Mouse (Mus musculus): ENCODE data around the gene Cyb5b. TPM values are rescaled to one million over a fixed set of nuclear protein-coding genes. Genes with fewer than 3 reads are reported as not detected.
"Not testable (repeated sequence)": the region's sequence is repeated elsewhere in the genome, so short reads cannot be mapped to it uniquely, and the experiment has no call there.

Gene Cyb5b
- polyA plus RNA-seq (2016; fragmentation: Nextera tagmentation; extraction: Ambion mirVana), result 138 and 149 TPM in 2 replicates

DNA sequence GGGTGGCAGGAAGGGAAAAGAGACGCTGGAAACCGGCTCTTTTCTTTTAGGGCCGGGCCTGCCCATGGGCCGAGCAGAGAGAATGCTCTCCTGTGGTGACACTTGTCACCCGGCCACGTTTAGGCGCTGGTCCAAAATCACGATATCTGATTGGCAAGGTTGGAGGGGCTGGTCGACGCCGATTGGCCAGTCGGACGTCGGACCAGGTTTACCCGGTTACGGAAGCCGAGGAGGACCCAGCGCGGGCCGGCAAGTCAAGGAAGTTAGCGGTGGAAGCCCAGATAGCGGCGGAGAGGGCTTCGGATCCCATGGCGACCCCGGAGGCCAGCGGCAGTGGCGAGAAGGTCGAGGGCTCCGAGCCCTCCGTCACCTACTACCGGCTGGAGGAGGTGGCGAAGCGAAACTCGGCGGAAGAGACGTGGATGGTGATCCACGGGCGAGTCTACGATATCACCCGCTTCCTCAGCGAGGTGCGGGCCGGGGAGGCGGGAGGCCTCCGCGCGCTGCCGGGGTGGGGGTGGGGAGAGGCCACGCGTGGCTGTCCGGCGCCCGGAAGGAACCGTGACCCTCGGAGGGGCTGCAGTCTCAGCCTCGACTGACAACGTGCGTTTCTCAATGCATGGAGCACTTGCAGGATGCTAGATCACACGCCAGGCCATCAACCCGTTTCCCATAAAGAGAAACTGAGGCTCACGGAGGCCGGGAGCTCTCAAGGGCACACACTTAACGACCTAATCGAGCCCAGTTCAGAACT is at the start of gene Cyb5b:
Gene Cyb5b, plus strand, starts transcription at position 237 of the 754 bp plus-strand sequence.
- Histone ChIP-seq H3K4me1 (peaks cover 14% of the 10 kb centered on the region), H3K4me3 (peak within 1 kb of the TSS; percentile 76), H3K9me3 (no peaks in the 10 kb centered on the region; the same call in 1 of the 2 replicates), H3K27me3 (replicated peaks; ENCODE audit: low read depth, poor library complexity, severe bottlenecking) (no peaks in the 10 kb centered on the region), H3K36me3 (replicated peaks) (peaks cover 41% of the 10 kb centered on the region), H3K27ac (replicated peaks) (peak within 1 kb of the TSS; percentile 91)
- DNase-seq (ENCODE audit: low spot score), result peak; percentile 96
- 1% methylated on average over 65 of the region's 65 CpGs for WGBS

- H3K9me3 ChIP-seq, result no peaks in the 10 kb centered on the region
- H3K36me3 ChIP-seq (replicated peaks), result no peaks in the 10 kb centered on the region
- H3K27ac ChIP-seq (replicated peaks), result no peak overlapping the region
- 13% methylated on average over 4 of the region's 4 CpGs for WGBS
- H3K4me3 ChIP-seq, result no peak overlapping the region
- peak; percentile 83 for DNase-seq (ENCODE audit: low spot score)
- H3K4me1 ChIP-seq, result peaks cover 9% of the 10 kb centered on the region
- no peaks in the 10 kb centered on the region for H3K27me3 ChIP-seq (replicated peaks; ENCODE audit: low read depth, poor library complexity, severe bottlenecking)
Observed at GRCm38 (mm10) chr8:107104547-107104946, 45.9 kb upstream of the Cyb5b start.

GRCm38 (mm10) chr8:107108089-107108488 is 42.4 kb upstream of the Cyb5b start:
- H3K27ac ChIP-seq (replicated peaks); DNase-seq (ENCODE audit: low spot score); H3K27me3 ChIP-seq (replicated peaks; ENCODE audit: low read depth, poor library complexity, severe bottlenecking); H3K9me3 ChIP-seq; H3K4me3 ChIP-seq; H3K36me3 ChIP-seq (replicated peaks): not testable (repeated sequence)
- 90% methylated on average over 5 of the region's 5 CpGs for WGBS
- peaks cover 12% of the 10 kb centered on the region for H3K4me1 ChIP-seq

GRCm38 (mm10) chr8:107108978-107109720 is 41.3 kb upstream of the Cyb5b start:
- Histone ChIP-seq H3K27ac (replicated peaks) (peak overlapping the region; percentile 69), H3K36me3 (replicated peaks) (no peaks in the 10 kb centered on the region), H3K4me3 (peak overlapping the region; percentile 32), H3K9me3 (no peaks in the 10 kb centered on the region), H3K4me1 (peaks cover 16% of the 10 kb centered on the region), H3K27me3 (replicated peaks; ENCODE audit: low read depth, poor library complexity, severe bottlenecking) (no peaks in the 10 kb centered on the region)
- DNase-seq (ENCODE audit: low spot score), result peak; percentile 39
- 62% methylated on average over 23 of the region's 23 CpGs for WGBS

GRCm38 (mm10) chr8:107109816-107110435 is 40.5 kb upstream of the Cyb5b start:
- H3K36me3 ChIP-seq (replicated peaks), result no peaks in the 10 kb centered on the region
- H3K4me1 ChIP-seq, result peaks cover 24% of the 10 kb centered on the region
- no peak overlapping the region for H3K27ac ChIP-seq (replicated peaks)
- WGBS, result 84% methylated on average over 5 of the region's 5 CpGs
- DNase-seq (ENCODE audit: low spot score), result no peak
- H3K9me3 ChIP-seq, result no peaks in the 10 kb centered on the region
- H3K27me3 ChIP-seq (replicated peaks; ENCODE audit: low read depth, poor library complexity, severe bottlenecking), result no peaks in the 10 kb centered on the region
- H3K4me3 ChIP-seq, result no peak overlapping the region

GRCm38 (mm10) chr8:107110629-107111330 is 39.7 kb upstream of the Cyb5b start:
- Histone ChIP-seq H3K4me1 (peaks cover 26% of the 10 kb centered on the region), H3K36me3 (replicated peaks) (no peaks in the 10 kb centered on the region), H3K9me3 (no peaks in the 10 kb centered on the region), H3K27ac (replicated peaks) (no peak overlapping the region), H3K27me3 (replicated peaks; ENCODE audit: low read depth, poor library complexity, severe bottlenecking) (no peaks in the 10 kb centered on the region), H3K4me3 (no peak overlapping the region)
- DNase-seq (ENCODE audit: low spot score), result no peak
- WGBS, result 81% methylated on average over 9 of the region's 9 CpGs

DNA sequence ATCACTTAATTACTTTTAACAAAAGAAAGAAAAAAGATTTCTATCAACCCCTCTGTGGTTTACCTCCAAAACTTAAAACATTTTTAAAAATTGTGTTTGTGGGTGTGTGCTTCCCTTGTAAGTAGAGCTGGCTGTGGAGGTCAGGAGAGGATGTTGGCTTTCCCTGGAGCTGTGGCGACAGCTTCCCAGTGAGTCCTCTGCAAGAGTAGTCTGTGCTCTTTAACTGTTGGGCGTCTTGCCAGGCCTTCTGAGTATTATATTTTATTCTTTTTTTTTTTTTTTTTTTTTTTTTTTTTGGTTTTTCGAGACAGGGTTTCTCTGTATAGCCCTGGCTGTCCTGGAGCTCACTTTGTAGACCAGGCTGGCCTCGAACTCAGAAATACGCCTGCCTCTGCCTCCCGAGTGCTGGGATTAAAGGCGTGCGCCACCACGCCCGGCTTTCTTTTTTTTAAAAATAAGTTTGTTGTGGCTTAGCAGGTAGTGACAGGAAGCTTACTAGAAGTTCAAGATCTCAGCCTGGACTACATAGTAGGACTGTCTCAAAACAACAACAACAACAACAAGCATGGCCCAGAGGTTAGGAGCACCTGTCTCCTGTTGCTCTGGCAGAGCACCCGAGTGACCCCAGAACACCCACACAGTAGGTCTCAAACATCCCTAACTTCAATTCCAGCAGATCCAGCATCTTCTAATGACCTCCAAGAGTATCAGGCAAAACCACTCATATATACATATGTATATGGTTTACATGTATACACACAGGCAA is 38.9 kb upstream of the Cyb5b start:
- H3K27ac ChIP-seq (replicated peaks), result no peak overlapping the region
- DNase-seq (ENCODE audit: low spot score), result no peak
- H3K4me1 ChIP-seq, result peaks cover 26% of the 10 kb centered on the region
- WGBS, result 92% methylated on average over 10 of the region's 11 CpGs
- no peaks in the 10 kb centered on the region for H3K9me3 ChIP-seq
- no peaks in the 10 kb centered on the region for H3K27me3 ChIP-seq (replicated peaks; ENCODE audit: low read depth, poor library complexity, severe bottlenecking)
- H3K36me3 ChIP-seq (replicated peaks), result no peaks in the 10 kb centered on the region
- no peak overlapping the region for H3K4me3 ChIP-seq

- no peak for DNase-seq (ENCODE audit: low spot score)
- no peaks in the 10 kb centered on the region for H3K9me3 ChIP-seq
- H3K27me3 ChIP-seq (replicated peaks; ENCODE audit: low read depth, poor library complexity, severe bottlenecking), result no peaks in the 10 kb centered on the region
- 47% methylated on average over 4 of the region's 4 CpGs for WGBS
- H3K36me3 ChIP-seq (replicated peaks), result no peaks in the 10 kb centered on the region
- H3K4me1 ChIP-seq, result peaks cover 26% of the 10 kb centered on the region
- H3K27ac ChIP-seq (replicated peaks), result no peak overlapping the region
- H3K4me3 ChIP-seq, result no peak overlapping the region
Observed at GRCm38 (mm10) chr8:107113209-107113608, 37.2 kb upstream of the Cyb5b start.

GRCm38 (mm10) chr8:107114150-107115007 is 36.1 kb upstream of the Cyb5b start:
- H3K27me3 ChIP-seq (replicated peaks; ENCODE audit: low read depth, poor library complexity, severe bottlenecking), result no peaks in the 10 kb centered on the region
- H3K27ac ChIP-seq (replicated peaks), result peak overlapping the region; percentile 16
- H3K36me3 ChIP-seq (replicated peaks), result no peaks in the 10 kb centered on the region
- H3K4me1 ChIP-seq, result peaks cover 27% of the 10 kb centered on the region
- no peak for DNase-seq (ENCODE audit: low spot score)
- no peak overlapping the region for H3K4me3 ChIP-seq
- H3K9me3 ChIP-seq, result no peaks in the 10 kb centered on the region
- WGBS, result 70% methylated on average over 19 of the region's 19 CpGs

GRCm38 (mm10) chr8:107115008-107115320 is 35.5 kb upstream of the Cyb5b start:
- H3K9me3 ChIP-seq, result no peaks in the 10 kb centered on the region
- H3K36me3 ChIP-seq (replicated peaks), result no peaks in the 10 kb centered on the region
- H3K27me3 ChIP-seq (replicated peaks; ENCODE audit: low read depth, poor library complexity, severe bottlenecking), result no peaks in the 10 kb centered on the region
- DNase-seq (ENCODE audit: low spot score), result no peak
- 69% methylated on average over 10 of the region's 10 CpGs for WGBS
- H3K4me1 ChIP-seq, result peaks cover 26% of the 10 kb centered on the region
- H3K4me3 ChIP-seq, result no peak overlapping the region
- peak overlapping the region; percentile 16; the same call in 1 of the 2 replicates for H3K27ac ChIP-seq (replicated peaks)

DNA sequence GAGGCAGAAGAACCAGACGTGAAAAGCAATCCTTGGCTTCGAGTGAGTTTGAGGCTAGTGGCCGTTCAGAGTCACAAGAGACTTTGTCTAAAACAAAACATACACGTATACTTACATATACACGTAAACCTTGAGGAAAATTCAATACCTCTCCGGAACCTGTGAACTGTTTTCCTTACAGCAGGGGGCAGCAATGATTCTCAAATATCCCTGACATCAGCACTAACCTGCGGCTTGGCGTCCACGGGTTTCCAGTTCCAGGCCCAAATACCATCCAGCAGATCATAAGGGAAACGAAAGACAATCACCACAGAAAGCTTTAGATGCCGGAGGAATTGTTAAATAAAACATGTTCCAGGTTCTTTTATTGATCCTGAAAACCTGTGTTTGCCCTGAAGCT is 34.4 kb upstream of the Cyb5b start:
- Histone ChIP-seq H3K36me3 (replicated peaks) (no peaks in the 10 kb centered on the region), H3K4me1 (peaks cover 26% of the 10 kb centered on the region), H3K4me3 (no peak overlapping the region), H3K9me3 (no peaks in the 10 kb centered on the region), H3K27me3 (replicated peaks; ENCODE audit: low read depth, poor library complexity, severe bottlenecking) (no peaks in the 10 kb centered on the region), H3K27ac (replicated peaks) (no peak overlapping the region)
- 23% methylated on average over 11 of the region's 11 CpGs for WGBS
- peak; percentile 76 for DNase-seq (ENCODE audit: low spot score)

All from embryonic facial prominence, embryonic 10.5 days (tissue).